In genomic region chr4:13491374-13491773, GRCm38 (mm10) we compare ENCODE assay signal across 23 mouse cellular contexts.
A peak's percentile ranks its signal among the peaks of the same experiment; 100 is the strongest.
DNase-seq lines count a peak whose midpoint lies in the region; ATAC-seq and TF ChIP-seq lines count a peak whose summit lies in the region.
"Had no signal": no experiment of that assay in that cellular context is flagged by ENCODE, and none has a peak within 500 bp of the region (broad histone marks: within the 10 kb centered on the region; RNA-seq: fewer than 3 reads in every experiment).

No protein-coding gene starts in this region.

- no peak for TF ChIP-seq EP300 in CH12.LX (IDR thresholded peaks at IDR 0.05; ENCODE audit: low read length)

- H3K9ac ChIP-seq in CH12.LX (ENCODE audit: insufficient read depth, low read depth): no peak overlapping the region

- ATAC-seq in granulocyte monocyte progenitor cell, adult 5-6 weeks (replicated peaks; ENCODE audit: poor library complexity, severe bottlenecking): peak; percentile 66
- ATAC-seq in megakaryocyte progenitor cell, adult 5-6 weeks (replicated peaks; ENCODE audit: poor library complexity): peak; percentile 58
- ATAC-seq: activated CD4-positive, CD25-positive, alpha-beta regulatory T cell, adult 4 months; CD4-positive, CD25-positive, alpha-beta regulatory T cell, adult 4 months; Patski had no signal

- peaks cover 0 to 15% of the 10 kb centered on the region in 2 experiments; a peak in 3 of 4 replicates for H3K4me1 ChIP-seq in CH12.LX (ENCODE audit: control insufficient read depth in 1 of 2, insufficient read depth in 2 of 2)

- no peak for TF ChIP-seq POLR2A in CH12.LX (IDR thresholded peaks at IDR 0.05; ENCODE audit: low read depth, low read length)

- dilution Hi-C loops in CH12.LX (cut with MboI; ENCODE audit: extremely low pct_ligation_motif_present, extremely low pct_unique_long_range_greater_than_20kb, low sequenced_read_pairs): no loop called here

- no peaks in the 10 kb centered on the region for H3K9me3 ChIP-seq in CH12.LX (replicated peaks; ENCODE audit: low read length)
- H3K9me3 ChIP-seq: G1E had no signal

- peak overlapping the region; percentile 85 for H3K4me2 ChIP-seq in CH12.LX (ENCODE audit: insufficient read depth, low read depth, poor library complexity, severe bottlenecking)

- H3K36me3 ChIP-seq in CH12.LX (replicated peaks in 1 of 2; ENCODE audit: control insufficient read depth in 1 of 2, insufficient read depth in 1 of 2, low read length in 1 of 2): no peaks in the 10 kb centered on the region
- H3K36me3 ChIP-seq: G1E had no signal

- no peaks in the 10 kb centered on the region for H3K27me3 ChIP-seq in CH12.LX (replicated peaks)

- in situ Hi-C loops in CH12.LX (cut with MboI; ENCODE audit: low pct_ligation_motif_present, low pct_unique_long_range_greater_than_20kb, low sequenced_read_pairs): no loop called here

- no peak for TF ChIP-seq CTCF in CH12.LX (conservative IDR thresholded peaks at IDR 0.05 in 1 of 2, IDR thresholded peaks at IDR 0.05 in 1 of 2; ENCODE audit: low read depth in 2 of 2, low read length in 2 of 2)

- no peaks in the 10 kb centered on the region for H3K79me2 ChIP-seq in CH12.LX (replicated peaks; ENCODE audit: control insufficient read depth, extremely low read depth, insufficient read depth, poor library complexity, severe bottlenecking)

- no peak overlapping the region for H3K4me3 ChIP-seq in CH12.LX (replicated peaks in 1 of 3; ENCODE audit: low read depth in 2 of 3, low read length in 2 of 3, poor library complexity in 1 of 3)

- no peak for TF ChIP-seq RAD21 in CH12.LX (IDR thresholded peaks at IDR 0.05; ENCODE audit: low read depth, low read length)

- DNase-seq in A20 (ENCODE audit: low read depth, low spot score) (peak; percentile 62), CH12.LX (ENCODE audit: extremely low read depth) (peak; percentile 57)
- no peak for DNase-seq in cerebellum, adult 11 months
- DNase-seq in left cerebral cortex, postnatal 36 days (ENCODE audit: low spot score in 2 of 2): no peak
- DNase-seq in lung, postnatal 10 days: no peak
- no peak for DNase-seq in ovary, postnatal 14 days (ENCODE audit: low spot score)
- DNase-seq: adrenal gland, adult 2 months; adrenal gland, adult 8-10 months; adrenal gland, postnatal 10 days; adrenal gland, postnatal 14 days; adrenal gland, postnatal 25 days; adrenal gland, postnatal 36 days; B cell, adult 2 months; cerebellum, adult 11-12 months; cerebellum, adult 18-20 months; cerebellum, adult 2 months; cerebellum, adult 8-10 months had no signal

- no peak overlapping the region for H3K27ac ChIP-seq in CH12.LX (ENCODE audit: insufficient read depth, low read depth)

- intact Hi-C loops in left cerebral cortex, postnatal 36 days (cut with DNase I): no loop called here

TF ChIP-seq in CH12.LX, 34 proteins besides CTCF, POLR2A, EP300 and RAD21:
- TF ChIP-seq CHD1 (IDR thresholded peaks at IDR 0.05; ENCODE audit: low read depth, low read length) (no peak), PAX5 (IDR thresholded peaks at IDR 0.05; ENCODE audit: low read length) (no peak), MEF2A (IDR thresholded peaks at IDR 0.05; ENCODE audit: borderline replicate concordance, low read depth, low read length) (no peak), MAFK (IDR thresholded peaks at IDR 0.05; ENCODE audit: insufficient replicate concordance, low read length) (peak; percentile 69; the same call in 1 of the 2 replicates), MAZ (IDR thresholded peaks at IDR 0.05; ENCODE audit: low read depth, low read length) (no peak), TCF12 (IDR thresholded peaks at IDR 0.05; ENCODE audit: low read depth, low read length) (no peak)
TF ChIP-seq in CH12.LX: peak in this region for 1.

Comparison
In these comparisons a context has a peak if more than half of its experiments do, and no peak if none do; other contexts are left out.
1. DNase-seq: peak in A20 (single experiment) and CH12.LX (single experiment); none in cerebellum, adult 11 months (single experiment), left cerebral cortex, postnatal 36 days (0 of 2), lung, postnatal 10 days (single experiment) and ovary, postnatal 14 days (single experiment).